Mouse (Mus musculus): ENCODE measurements around the gene Nudt8. TPM values are rescaled to one million over a fixed set of nuclear protein-coding genes. Genes with fewer than 3 reads are reported as not detected.
"Not testable (repeated sequence)": the region's sequence is repeated elsewhere in the genome, so short reads cannot be mapped to it uniquely, and the experiment has no call there.

Gene Nudt8
- 35.1 TPM for polyA plus RNA-seq (2021)

DNA sequence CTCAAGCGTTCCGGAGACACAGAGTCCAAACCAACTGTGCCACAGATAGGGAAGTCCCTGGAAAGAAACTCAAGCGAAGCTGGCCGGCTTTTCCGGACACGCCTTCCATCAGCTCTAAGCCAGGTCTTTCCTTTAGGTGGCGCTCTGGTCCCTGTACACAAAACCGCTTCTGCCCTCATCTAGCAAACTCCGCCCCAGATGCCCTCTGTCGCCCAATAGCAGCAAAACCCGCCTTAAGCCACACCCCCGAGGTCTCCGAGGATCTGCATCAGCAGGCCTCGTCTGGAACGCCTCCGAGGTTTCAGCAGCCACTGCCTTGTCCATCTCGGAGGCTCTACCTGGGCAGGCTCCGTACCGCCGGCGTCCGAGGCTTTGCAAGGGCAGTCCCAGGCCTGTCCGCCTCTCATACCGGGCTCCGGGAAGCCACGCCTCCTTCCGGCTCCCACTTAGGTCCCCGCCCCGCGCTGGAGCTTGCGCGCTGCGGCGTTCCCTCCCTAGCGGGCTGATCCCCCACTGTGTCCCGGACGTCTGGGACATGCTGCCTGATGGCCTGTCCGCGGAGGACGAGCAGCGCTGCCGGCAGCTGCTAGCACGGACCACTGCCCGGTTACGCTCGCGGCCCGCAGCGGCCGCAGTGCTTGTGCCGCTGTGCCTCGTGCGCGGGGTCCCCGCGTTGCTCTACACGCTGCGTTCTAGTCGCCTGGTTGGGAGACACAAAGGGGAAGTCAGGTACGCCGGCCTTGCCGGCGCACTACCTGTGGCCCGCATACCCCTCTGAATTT lies at the start of gene Nudt8, which contains the start of gene Gm49405:
Gene Nudt8, plus strand, starts transcription at position 462 of the 782 bp plus-strand sequence.
Gene Gm49405, plus strand, starts transcription at position 508 of the 782 bp plus-strand sequence.
- peaks cover under 1% of the 10 kb centered on the region for H3K27me3 ChIP-seq
- ATAC-seq: peak; percentile 69
- DNase-seq (ENCODE audit: low read depth, low spot score): peak; percentile 89
- in situ Hi-C loops (cut with MboI; ENCODE audit: low pct_unique_long_range_greater_than_20kb): no loop called here
- no peak for TF ChIP-seq CTCF (IDR thresholded peaks at IDR 0.05)
- POLR2A ChIA-PET: interaction anchor here (2.3 to 2.9 kb wide), 2 partner anchors 11 to 13 kb away, joined by 9 to 14 read pairs; partner anchors contain the start of genes Acy3 and Ndufv1
- CTCF ChIA-PET: interaction anchor here (0.9 to 4.8 kb wide), 12 partner anchors 10 to 53 kb away, joined by 3 to 33 read pairs (median 4); partner anchors contain the start of genes Acy3, Gstp2 and Ndufv1

GRCm38 (mm10) chr19:3951461-3951860 lies 48.9 kb upstream of the Nudt8 start:
- ATAC-seq (no peak), DNase-seq (ENCODE audit: low read depth, low spot score) (no peak)
- POLR2A ChIA-PET: no interaction called here
- TF ChIP-seq CTCF (IDR thresholded peaks at IDR 0.05): no peak
- CTCF ChIA-PET: interaction anchor here (1.0 to 2.2 kb wide), 5 partner anchors 23 to 178 kb away, joined by 3 to 10 read pairs (median 4); partner anchors contain the start of genes Gm49405 and Nudt8
- peaks cover 9% of the 10 kb centered on the region for H3K27me3 ChIP-seq
- in situ Hi-C loops (cut with MboI; ENCODE audit: low pct_unique_long_range_greater_than_20kb): no loop called here

DNA sequence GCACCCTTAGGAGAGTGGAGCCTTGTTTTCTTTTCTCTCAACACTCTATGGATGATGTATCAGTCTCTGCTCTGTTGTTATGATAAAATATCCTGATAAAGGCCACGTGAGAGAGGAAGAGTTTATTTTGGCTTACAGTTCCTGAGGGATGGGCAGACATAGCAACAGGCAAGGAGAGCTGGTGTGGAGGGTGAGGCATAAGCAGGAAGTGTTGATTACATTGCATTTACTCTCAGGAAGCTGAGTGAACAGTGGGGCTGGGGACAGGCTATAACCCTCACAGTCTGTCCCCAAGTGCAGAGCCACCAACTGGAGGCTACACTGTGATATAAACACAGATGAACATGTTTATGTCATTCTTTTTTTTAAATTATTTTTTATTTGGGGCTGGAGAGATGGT lies 48.3 kb upstream of the Nudt8 start:
- ChIA-PET CTCF (interaction anchor here (1.0 to 2.2 kb wide), 4 partner anchors 22 to 41 kb away, joined by 3 to 10 read pairs (median 5); no protein-coding TSS in a partner anchor), POLR2A (no interaction called here)
- H3K27me3 ChIP-seq: peaks cover 12% of the 10 kb centered on the region
- DNase-seq (ENCODE audit: low read depth, low spot score): no peak
- no peak for ATAC-seq
- no peak for TF ChIP-seq CTCF (IDR thresholded peaks at IDR 0.05)
- in situ Hi-C loops (cut with MboI; ENCODE audit: low pct_unique_long_range_greater_than_20kb): no loop called here

GRCm38 (mm10) chr19:3955033-3955432 lies 45.3 kb upstream of the Nudt8 start:
- TF ChIP-seq CTCF (IDR thresholded peaks at IDR 0.05): no peak
- DNase-seq (ENCODE audit: low read depth, low spot score): no peak
- no peak for ATAC-seq
- peaks cover 12% of the 10 kb centered on the region for H3K27me3 ChIP-seq
- in situ Hi-C loops (cut with MboI; ENCODE audit: low pct_unique_long_range_greater_than_20kb): no loop called here
- ChIA-PET POLR2A (no interaction called here), CTCF (interaction anchor here (1.0 to 1.3 kb wide), 3 partner anchors 9 to 25 kb away, joined by 3 to 5 read pairs (median 3); no protein-coding TSS in a partner anchor)

- DNase-seq (ENCODE audit: low read depth, low spot score) (no peak), ATAC-seq (no peak)
- no peak for TF ChIP-seq CTCF (IDR thresholded peaks at IDR 0.05)
- in situ Hi-C loops (cut with MboI; ENCODE audit: low pct_unique_long_range_greater_than_20kb): no loop called here
- peaks cover 15% of the 10 kb centered on the region for H3K27me3 ChIP-seq
- POLR2A ChIA-PET: interaction anchor here (0.7 kb wide), 1 partner anchor 9 kb away, joined by 4 read pairs; no protein-coding TSS in a partner anchor
- CTCF ChIA-PET: interaction anchor here (0.8 to 1.3 kb wide), 2 partner anchors 9 to 17 kb away, joined by 3 read pairs; no protein-coding TSS in a partner anchor
Observed at GRCm38 (mm10) chr19:3955804-3956203, 44.6 kb upstream of the Nudt8 start.

- CTCF ChIA-PET: interaction anchor here (1.4 to 3.5 kb wide), 2 partner anchors 11 to 23 kb away, joined by 4 to 15 read pairs; no protein-coding TSS in a partner anchor
- in situ Hi-C loops (cut with MboI; ENCODE audit: low pct_unique_long_range_greater_than_20kb); ATAC-seq; POLR2A ChIA-PET; DNase-seq (ENCODE audit: low read depth, low spot score): not testable (repeated sequence)
- peaks cover 15% of the 10 kb centered on the region for H3K27me3 ChIP-seq
Observed at GRCm38 (mm10) chr19:3957296-3958036, 42.9 kb upstream of the Nudt8 start.

DNA sequence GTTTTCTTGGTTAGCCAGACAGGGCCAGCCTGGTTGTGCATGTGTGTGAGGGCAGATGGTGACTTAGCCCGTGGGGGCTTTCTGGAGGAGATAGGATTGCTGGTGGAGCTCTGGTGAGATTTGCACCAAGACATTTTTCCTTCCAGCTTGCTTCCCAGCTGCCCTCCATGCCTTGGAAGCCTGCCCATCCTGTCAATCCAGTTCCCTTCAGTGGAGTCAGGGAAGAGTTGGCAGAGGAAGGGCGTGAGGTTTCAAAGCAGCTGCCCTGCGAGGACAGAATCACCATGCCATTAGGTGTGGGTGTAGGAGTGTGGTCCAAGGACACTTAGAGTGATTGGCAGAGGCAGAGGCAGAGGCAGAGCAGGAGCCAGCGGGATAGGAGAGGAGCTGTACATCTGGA lies 41.9 kb upstream of the Nudt8 start, which contains the start of gene Aldh3b3:
Gene Aldh3b3, plus strand, starts transcription at position 176 of the 400 bp plus-strand sequence.
- TF ChIP-seq CTCF (IDR thresholded peaks at IDR 0.05): no peak
- ATAC-seq (no peak), DNase-seq (ENCODE audit: low read depth, low spot score) (no peak)
- H3K27me3 ChIP-seq: peaks cover 20% of the 10 kb centered on the region
- ChIA-PET POLR2A (no interaction called here), CTCF (interaction anchor here (1.4 to 3.5 kb wide), 3 partner anchors 12 to 55 kb away, joined by 3 to 15 read pairs (median 4); no protein-coding TSS in a partner anchor)
- in situ Hi-C loops (cut with MboI; ENCODE audit: low pct_unique_long_range_greater_than_20kb): no loop called here

DNA sequence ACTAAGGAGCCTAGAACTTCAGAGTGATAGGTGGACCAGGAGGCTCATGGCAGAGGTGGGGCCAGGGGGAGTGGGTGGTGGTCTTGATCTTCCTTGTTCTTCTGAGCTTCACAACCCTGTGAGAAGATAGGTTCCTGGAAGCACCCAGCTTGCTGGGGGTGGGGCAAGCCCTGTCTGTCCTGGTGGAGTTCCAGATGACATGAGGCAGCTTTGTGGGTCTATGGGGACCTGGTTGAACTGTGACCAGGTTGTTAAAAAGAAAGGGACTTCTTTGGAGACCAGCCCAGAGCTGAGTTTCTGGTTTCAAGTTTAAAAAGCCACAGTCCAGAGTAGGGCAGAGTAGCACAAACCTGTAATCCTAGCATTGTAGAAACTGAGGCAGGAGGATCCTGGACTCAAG lies 41.4 kb upstream of the Nudt8 start:
- DNase-seq (ENCODE audit: low read depth, low spot score) (no peak), ATAC-seq (no peak)
- in situ Hi-C loops (cut with MboI; ENCODE audit: low pct_unique_long_range_greater_than_20kb): no loop called here
- H3K27me3 ChIP-seq: peaks cover 14% of the 10 kb centered on the region
- ChIA-PET CTCF (interaction anchor here (1.4 to 3.5 kb wide), 4 partner anchors 12 to 54 kb away, joined by 3 to 15 read pairs (median 6); no protein-coding TSS in a partner anchor), POLR2A (no interaction called here)
- no peak for TF ChIP-seq CTCF (IDR thresholded peaks at IDR 0.05)

GRCm38 (mm10) chr19:3960211-3960610 lies 40.2 kb upstream of the Nudt8 start:
- in situ Hi-C loops (cut with MboI; ENCODE audit: low pct_unique_long_range_greater_than_20kb): no loop called here
- ChIA-PET CTCF (interaction anchor here (1.0 to 3.5 kb wide), 6 partner anchors 13 to 36 kb away, joined by 3 to 15 read pairs (median 4); no protein-coding TSS in a partner anchor), POLR2A (no interaction called here)
- DNase-seq (ENCODE audit: low read depth, low spot score) (no peak), ATAC-seq (no peak)
- H3K27me3 ChIP-seq: peaks cover 14% of the 10 kb centered on the region
- TF ChIP-seq CTCF (IDR thresholded peaks at IDR 0.05): no peak

GRCm38 (mm10) chr19:3961805-3962204 lies 38.6 kb upstream of the Nudt8 start:
- ChIA-PET CTCF (interaction anchor here (1.3 to 2.7 kb wide), 2 partner anchors 15 to 19 kb away, joined by 3 to 10 read pairs; no protein-coding TSS in a partner anchor), POLR2A (interaction anchor here (0.7 kb wide), 1 partner anchor 38 kb away, joined by 3 read pairs; no protein-coding TSS in a partner anchor)
- in situ Hi-C loops (cut with MboI; ENCODE audit: low pct_unique_long_range_greater_than_20kb); ATAC-seq; DNase-seq (ENCODE audit: low read depth, low spot score): not testable (repeated sequence)
- peaks cover 10% of the 10 kb centered on the region for H3K27me3 ChIP-seq

Data from Patski (cell line).